Mouse (Mus musculus): ENCODE measurements around the gene Snhg11. TPM values are rescaled to one million over a fixed set of nuclear protein-coding genes. Genes with fewer than 3 reads are reported as not detected.

Gene Snhg11
- total and polyA plus RNA-seq, 3 experiments: 8.8 to 11.2 (median 9.8) TPM

Other genes with a start within 250 kb of the Snhg11 start
- 100 to 1,000 TPM in 1 of 2 experiments, 10 to 100 TPM in 1; 63.6 to 105 TPM for gene Tgm2, start 229.2 kb upstream of the Snhg11 start, total RNA-seq (2021)
- 66.9 and 71.9 TPM in 2 replicates for gene Tgm2, start 229.2 kb upstream of the Snhg11 start, polyA plus RNA-seq (2012; rRNA removed)
- gene D630003M21Rik, start 146.4 kb upstream of the Snhg11 start, total RNA-seq (2021): 1 to 10 TPM; 1.4 to 4.1 TPM
- 3.1 and 6.5 TPM in 2 replicates for gene D630003M21Rik, start 146.4 kb upstream of the Snhg11 start, polyA plus RNA-seq (2012; rRNA removed)
- gene Bpi, start 117.5 kb upstream of the Snhg11 start, total RNA-seq (2021): not detected
- gene Bpi, start 117.5 kb upstream of the Snhg11 start, polyA plus RNA-seq (2012; rRNA removed): not detected in 2 replicates
- 10 to 100 TPM; 22.0 to 24.6 TPM for gene Lbp, start 69.1 kb upstream of the Snhg11 start, total RNA-seq (2021)
- gene Lbp, start 69.1 kb upstream of the Snhg11 start, polyA plus RNA-seq (2012; rRNA removed): 25.4 and 36.7 TPM in 2 replicates
- 10 to 100 TPM; 68.4 to 70.7 TPM for gene Ralgapb, start 34.2 kb downstream of the Snhg11 start, total RNA-seq (2021)
- 19.5 and 21.4 TPM in 2 replicates for gene Ralgapb, start 34.2 kb downstream of the Snhg11 start, polyA plus RNA-seq (2012; rRNA removed)
- gene Adig, start 127.0 kb downstream of the Snhg11 start, total RNA-seq (2021): 100 to 1,000 TPM in 1 of 2 experiments, 10 to 100 TPM in 1; 87.9 to 143 TPM
- 74.3 and 95.0 TPM in 2 replicates for gene Adig, start 127.0 kb downstream of the Snhg11 start, polyA plus RNA-seq (2012; rRNA removed)
- not detected for gene Arhgap40, start 137.2 kb downstream of the Snhg11 start, total RNA-seq (2021)
- not detected in 2 replicates for gene Arhgap40, start 137.2 kb downstream of the Snhg11 start, polyA plus RNA-seq (2012; rRNA removed)
- gene Slc32a1, start 235.1 kb downstream of the Snhg11 start, total RNA-seq (2021): not detected
- not detected in 2 replicates for gene Slc32a1, start 235.1 kb downstream of the Snhg11 start, polyA plus RNA-seq (2012; rRNA removed)
- gene Actr5, start 249.2 kb downstream of the Snhg11 start, total RNA-seq (2021): 10 to 100 TPM in 1 of 2 experiments, 1 to 10 TPM in 1; 9.1 to 10.1 TPM
- 7.1 and 9.0 TPM in 2 replicates for gene Actr5, start 249.2 kb downstream of the Snhg11 start, polyA plus RNA-seq (2012; rRNA removed)